Mouse (Mus musculus) bone marrow, adult 2 months (tissue): ENCODE data around the gene Commd7. TPM values are rescaled to one million over a fixed set of nuclear protein-coding genes. Genes with fewer than 3 reads are reported as not detected.

ENCODE experiments used
- H3K27ac ChIP-seq: fragments of 200-500 bp; 2 replicates; pipeline ENCODE4 v1.5.1; 2012; ENCODE audit warnings: low read depth, mild to moderate bottlenecking, control low read depth, inconsistent platforms, low read length; ENCODE audit not compliant: control insufficient read depth, poor library complexity, insufficient read depth
- H3K4me1 ChIP-seq: fragments of 200-500 bp; 2 replicates; pipeline ENCODE4 v1.6.1; 2011; ENCODE audit warnings: low read length; ENCODE audit not compliant: control insufficient read depth, insufficient read depth
- H3K4me3 ChIP-seq: fragments of 200-500 bp; replicated peaks from 2 replicates; pipeline ENCODE3; 2011; ENCODE audit warnings: mild to moderate bottlenecking, low read depth, low read length, control low read depth; ENCODE audit not compliant: control insufficient read depth
- CTCF ChIP-seq: fragments of 200-500 bp; IDR thresholded peaks from 2 replicates; pipeline ENCODE4 v1.5.1; 2011; ENCODE audit warnings: low read length, control low read depth; ENCODE audit not compliant: control insufficient read depth, insufficient read depth
- POLR2A ChIP-seq: fragments of 200-500 bp; IDR thresholded peaks from 2 replicates; pipeline ENCODE4 v1.6.1; 2011; ENCODE audit warnings: low read depth, mild to moderate bottlenecking, control low read depth, low read length, borderline replicate concordance; ENCODE audit not compliant: control insufficient read depth
- WGBS: fragments of 180-500 bp; shearing (Covaris S2); methylation state at CpG from one replicate; pipeline ENCODE4 v1.1.7; 2018; 5-methylcytosine and 5-hydroxymethylcytosine counted together
- polyA plus RNA-seq: library from polyadenylated mRNA; stranded (reverse); fragments of >200 nt; gene quantifications from 2 replicates; pipeline ENCODE4 v1.2.4, GENCODE M21; 2011; ENCODE audit warnings: low replicate concordance; ENCODE audit not compliant: missing spikeins, insufficient read depth, insufficient read length

Gene Commd7
- polyA plus RNA-seq, 1 experiment = 22.0 TPM

- TF ChIP-seq POLR2A (no peak), CTCF (no peak)
- Histone ChIP-seq H3K4me1 (no peaks in the 10 kb centered on the region), H3K27ac (no peak overlapping the region), H3K4me3 (no peak overlapping the region)
- WGBS = 18% methylated on average over 15 of the region's 15 CpGs
Observed at GRCm38 (mm10) chr2:153638977-153639680, 6.5 kb upstream of the Commd7 start.

GRCm38 (mm10) chr2:153633259-153633658, 678 bp upstream of the Commd7 start:
- Histone ChIP-seq H3K27ac (no peak overlapping the region), H3K4me1 (no peaks in the 10 kb centered on the region), H3K4me3 (no peak overlapping the region)
- no peak for TF ChIP-seq CTCF
- TF ChIP-seq POLR2A = no peak
- 92% methylated on average over 5 of the region's 5 CpGs for WGBS

- 0% methylated on average over 2 of the region's 2 CpGs for WGBS
- TF ChIP-seq POLR2A (no peak), CTCF (no peak)
- peak overlapping the region; percentile 84 for H3K27ac ChIP-seq
Observed at GRCm38 (mm10) chr2:153632871-153633226, 268 bp upstream of the Commd7 start.

GRCm38 (mm10) chr2:153630950-153631349, 1.6 kb downstream of the Commd7 start:
- no peaks in the 10 kb centered on the region for H3K4me1 ChIP-seq
- 41% methylated on average over 3 of the region's 3 CpGs for WGBS
- H3K4me3 ChIP-seq = no peak overlapping the region
- H3K27ac ChIP-seq = no peak overlapping the region
- no peak for TF ChIP-seq CTCF
- TF ChIP-seq POLR2A = no peak

More at GRCm38 (mm10) chr2:153632871-153633226, 268 bp upstream of the Commd7 start:
- peak overlapping the region; percentile 87 for H3K4me3 ChIP-seq
- no peaks in the 10 kb centered on the region for H3K4me1 ChIP-seq

- no peaks in the 10 kb centered on the region for H3K4me1 ChIP-seq
Observed at GRCm38 (mm10) chr2:153622449-153622848, 10.1 kb downstream of the Commd7 start.

GRCm38 (mm10) chr2:153618889-153619288, 13.7 kb downstream of the Commd7 start:
- no peak overlapping the region for H3K27ac ChIP-seq
- H3K4me3 ChIP-seq = no peak overlapping the region
- no peaks in the 10 kb centered on the region for H3K4me1 ChIP-seq
- TF ChIP-seq POLR2A = no peak
- TF ChIP-seq CTCF = no peak
- 33% methylated on average over 10 of the region's 10 CpGs for WGBS

More at GRCm38 (mm10) chr2:153622449-153622848, 10.1 kb downstream of the Commd7 start:
- 88% methylated on average over 10 of the region's 10 CpGs for WGBS
- H3K27ac ChIP-seq = no peak overlapping the region
- no peak overlapping the region for H3K4me3 ChIP-seq
- TF ChIP-seq POLR2A = no peak
- TF ChIP-seq CTCF = no peak

GRCm38 (mm10) chr2:153618439-153618838, 14.1 kb downstream of the Commd7 start:
- no peaks in the 10 kb centered on the region for H3K4me1 ChIP-seq
- TF ChIP-seq POLR2A (no peak), CTCF (no peak)
- 48% methylated on average over 6 of the region's 6 CpGs for WGBS
- no peak overlapping the region for H3K4me3 ChIP-seq
- H3K27ac ChIP-seq = no peak overlapping the region

GRCm38 (mm10) chr2:153616893-153617292, 15.7 kb downstream of the Commd7 start:
- TF ChIP-seq CTCF = no peak
- no peak for TF ChIP-seq POLR2A
- Histone ChIP-seq H3K4me1 (no peaks in the 10 kb centered on the region), H3K27ac (no peak overlapping the region), H3K4me3 (no peak overlapping the region)
- 59% methylated on average over 3 of the region's 3 CpGs for WGBS
